Mouse (Mus musculus) embryo, embryonic 10 days (tissue): ENCODE data around the gene Usp15.

Source experiments
- DNase-seq: peaks from one replicate; pipeline ENCODE4 v3.0.0-alpha.2; 2015; ENCODE audit warnings: low spot score

The Usp15 gene

GRCm38 (mm10) chr10:123108121-123108520 is 88.7 kb downstream of the Usp15 start:
- DNase-seq, result no peak

GRCm38 (mm10) chr10:123101303-123101702 is 95.5 kb downstream of the Usp15 start:
- no peak for DNase-seq

- no peak for DNase-seq
These were observed 96.2 kb downstream of the Usp15 start for GRCm38 (mm10) chr10:123100584-123100983.

- DNase-seq, result no peak
These were observed 102.3 kb downstream of the Usp15 start for GRCm38 (mm10) chr10:123094504-123094903.

GRCm38 (mm10) chr10:123092577-123092976 is 104.2 kb downstream of the Usp15 start:
- no peak for DNase-seq

GRCm38 (mm10) chr10:123091737-123092136 is 105.1 kb downstream of the Usp15 start:
- DNase-seq, result peak; percentile 81

GRCm38 (mm10) chr10:123089425-123089930 is 107.3 kb downstream of the Usp15 start:
- DNase-seq, result no peak

- DNase-seq, result no peak
These were observed 109.9 kb downstream of the Usp15 start for GRCm38 (mm10) chr10:123086847-123087246.

GRCm38 (mm10) chr10:123084900-123085641 is 111.7 kb downstream of the Usp15 start:
- no peak for DNase-seq

GRCm38 (mm10) chr10:123084307-123084706 is 112.5 kb downstream of the Usp15 start:
- DNase-seq, result no peak

- peak; percentile 91 for DNase-seq
These were observed 120.4 kb downstream of the Usp15 start, which contains the start of gene Mon2 for GRCm38 (mm10) chr10:123076245-123077023. TSS of gene Mon2 (minus strand) at chr10:123076505.

GRCm38 (mm10) chr10:123075751-123076242 is 121.0 kb downstream of the Usp15 start:
- DNase-seq, result peak; percentile 10

GRCm38 (mm10) chr10:123071997-123072396 is 124.8 kb downstream of the Usp15 start:
- no peak for DNase-seq

GRCm38 (mm10) chr10:123063021-123063420 is 133.8 kb downstream of the Usp15 start:
- no peak for DNase-seq

- no peak for DNase-seq
These were observed 136.0 kb downstream of the Usp15 start for GRCm38 (mm10) chr10:123060831-123061230.

- no peak for DNase-seq
These were observed 139.7 kb downstream of the Usp15 start for GRCm38 (mm10) chr10:123057082-123057481.

- DNase-seq, result no peak
These were observed 140.3 kb downstream of the Usp15 start for GRCm38 (mm10) chr10:123056463-123056862.

- DNase-seq, result no peak
These were observed 141.4 kb downstream of the Usp15 start for GRCm38 (mm10) chr10:123055205-123056000.
